Mouse (Mus musculus) ES-E14 (cell line): ENCODE data around the gene Efcab2.

Source experiments
- HCFC1 ChIP-seq: IDR thresholded peaks from 2 replicates; pipeline ENCODE4 v1.6.1; 2012; ENCODE audit warnings: low read length, inconsistent platforms, borderline replicate concordance; ENCODE audit not compliant: insufficient read depth
- ZC3H11A ChIP-seq: IDR thresholded peaks from 2 replicates; pipeline ENCODE4 v1.6.1; 2012; ENCODE audit warnings: low read depth, mild to moderate bottlenecking, inconsistent platforms, low read length, borderline replicate concordance

- TF ChIP-seq ZC3H11A: no peak
- no peak for TF ChIP-seq HCFC1
These were observed 86.6 kb downstream of the Efcab2 start for GRCm38 (mm10) chr1:178492493-178492892.
